In the genomic region with DNA sequence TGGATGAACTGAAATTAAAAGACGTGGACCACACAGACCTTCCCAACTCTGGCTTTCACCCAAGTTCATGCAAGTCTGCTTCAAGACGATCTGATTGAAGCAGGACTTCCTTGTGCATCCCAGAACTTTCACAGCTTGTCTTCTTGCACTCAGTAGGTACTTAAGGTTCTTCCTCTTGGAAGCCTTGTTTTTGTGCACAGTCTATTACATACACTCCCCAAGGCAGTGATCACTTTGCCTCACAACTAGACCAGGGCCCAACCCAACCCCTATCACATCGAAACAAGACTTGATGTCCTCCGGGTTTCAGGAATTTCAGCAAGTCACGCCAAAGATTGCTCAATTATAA, we compare ENCODE assay signal across 9 mouse cellular contexts. TPM values are rescaled to one million over a fixed set of nuclear protein-coding genes. Genes with fewer than 3 reads are reported as not detected.
DNase-seq lines count a peak whose midpoint lies in the region; ATAC-seq and TF ChIP-seq lines count a peak whose summit lies in the region.
"Had no signal": no experiment of that assay in that cellular context is flagged by ENCODE, and none has a peak within 500 bp of the region (broad histone marks: within the 10 kb centered on the region; RNA-seq: fewer than 3 reads in every experiment).

No protein-coding gene starts in this region.

- H3K36me3 ChIP-seq in heart, embryonic 12.5 days = peaks cover 16% of the 10 kb centered on the region
- H3K36me3 ChIP-seq in ES-Bruce4 (ENCODE audit: control insufficient read depth, insufficient read depth, low read length, poor library complexity, severe bottlenecking) (peaks cover 10% of the 10 kb centered on the region), macrophage (ENCODE audit: inconsistent target) (peaks cover 7% of the 10 kb centered on the region; the same call in 1 of the 2 replicates)
- H3K36me3 ChIP-seq in forebrain, embryonic 16.5 days (ENCODE audit: control insufficient read depth, insufficient read depth) = no peaks in the 10 kb centered on the region

- H3K27ac ChIP-seq in heart, embryonic 12.5 days (ENCODE audit: poor library complexity, severe bottlenecking) = peak overlapping the region; percentile 29; the same call in 1 of the 2 replicates
- H3K27ac ChIP-seq in ES-Bruce4 (ENCODE audit: insufficient read depth, low read length) = peak overlapping the region; percentile 39; the same call in 1 of the 2 replicates
- peak overlapping the region; percentile 57 for H3K27ac ChIP-seq in forebrain, embryonic 16.5 days (ENCODE audit: low read length)
- no peak overlapping the region; the same call in 1 of the 2 replicates for H3K27ac ChIP-seq in macrophage

- TF ChIP-seq EP300 in ES-Bruce4 (IDR thresholded peaks at IDR 0.05; ENCODE audit: insufficient read depth, low read depth, low read length) = no peak

- H3K79me2 ChIP-seq in macrophage (ENCODE audit: inconsistent target) = peaks cover 40% of the 10 kb centered on the region

- H3K4me3 ChIP-seq in heart, embryonic 12.5 days = peak overlapping the region; percentile 96
- H3K4me3 ChIP-seq in ES-Bruce4 (ENCODE audit: low read depth, low read length) (peak overlapping the region; percentile 67), macrophage (ENCODE audit: inconsistent target) (peak overlapping the region; percentile 29; the same call in 1 of the 2 replicates)
- H3K4me3 ChIP-seq in forebrain, embryonic 16.5 days (replicated peaks; ENCODE audit: low read length) = peak overlapping the region; percentile 91

- no peak for DNase-seq in heart, adult 8-10 months (ENCODE audit: low spot score)
- no peak for DNase-seq in layer of hippocampus, postnatal 36 days
- no peak for DNase-seq in cerebellum, postnatal 14 days
- no peak for DNase-seq in embryo, embryonic 9.5 days (ENCODE audit: extremely low spot score)

- no peaks in the 10 kb centered on the region for H3K9me3 ChIP-seq in heart, embryonic 12.5 days (replicated peaks)
- no peaks in the 10 kb centered on the region for H3K9me3 ChIP-seq in ES-Bruce4 (replicated peaks; ENCODE audit: control insufficient read depth, insufficient read depth, low read length, poor library complexity, severe bottlenecking)
- no peaks in the 10 kb centered on the region for H3K9me3 ChIP-seq in forebrain, embryonic 16.5 days (ENCODE audit: control insufficient read depth, low read length)

- TF ChIP-seq CTCF in ES-Bruce4 (IDR thresholded peaks at IDR 0.05; ENCODE audit: low read depth, low read length) = no peak

- 45% methylated on average over 5 of the region's 5 CpGs for WGBS in heart, embryonic 12.5 days
- 48% methylated on average over 5 of the region's 5 CpGs for WGBS in forebrain, embryonic 16.5 days
- 45% methylated on average over 5 of the region's 5 CpGs for WGBS in macrophage (ENCODE audit: missing documents)

- peak overlapping the region; percentile 62 for H3K4me2 ChIP-seq in heart, embryonic 12.5 days
- H3K4me2 ChIP-seq in forebrain, embryonic 16.5 days (ENCODE audit: low read length) = peak overlapping the region; percentile 53

- H3K9ac ChIP-seq in heart, embryonic 12.5 days = no peak overlapping the region
- H3K9ac ChIP-seq in ES-Bruce4 (ENCODE audit: low read depth, poor library complexity, severe bottlenecking) = peak overlapping the region; percentile 71
- H3K9ac ChIP-seq in forebrain, embryonic 16.5 days (replicated peaks; ENCODE audit: low read depth, low read length) = no peak overlapping the region

- H3K4me1 ChIP-seq in heart, embryonic 12.5 days (replicated peaks) = peaks cover 22% of the 10 kb centered on the region
- H3K4me1 ChIP-seq in ES-Bruce4 (ENCODE audit: control insufficient read depth, insufficient read depth, low read length) = no peaks in the 10 kb centered on the region
- peaks cover 30% of the 10 kb centered on the region for H3K4me1 ChIP-seq in forebrain, embryonic 16.5 days (replicated peaks; ENCODE audit: control insufficient read depth, insufficient read depth, low read length)

- TF ChIP-seq POLR2A in ES-Bruce4 (IDR thresholded peaks at IDR 0.05; ENCODE audit: insufficient read depth, low read length) = no peak

- no peaks in the 10 kb centered on the region for H3K27me3 ChIP-seq in heart, embryonic 12.5 days (replicated peaks)
- no peaks in the 10 kb centered on the region for H3K27me3 ChIP-seq in ES-Bruce4 (ENCODE audit: control insufficient read depth, insufficient read depth, low read length, poor library complexity, severe bottlenecking)
- no peaks in the 10 kb centered on the region for H3K27me3 ChIP-seq in forebrain, embryonic 16.5 days (replicated peaks; ENCODE audit: control insufficient read depth, insufficient read depth, low read length)

- peak; percentile 3; the same call in 1 of the 2 replicates for ATAC-seq in heart, embryonic 12.5 days (ENCODE audit: insufficient number of reproducible peaks, low FRiP score)
- peak; percentile 14 for ATAC-seq in forebrain, embryonic 16.5 days

RNA-seq across cellular contexts. Expression of gene Zfp869, which starts 6.7 kb away (rescaled TPM):
- 21.2 and 22.0 TPM in 2 replicates for polyA plus RNA-seq in heart, embryonic 12.5 days (2016; fragmentation: Nextera tagmentation; extraction: Ambion mirVana)
- total RNA-seq in heart, adult 8-10 months (2022) = 10 to 100 TPM; 13.5 to 19.5 (median 14.7) TPM
- polyA plus RNA-seq in ES-Bruce4 (2011; ENCODE audit: insufficient read depth, insufficient read length, low read depth, missing spikeins) (29.1 and 33.7 TPM in 2 replicates), macrophage (2018) (13.1 to 18.8 TPM (median 17.6 TPM) in 3 replicates)
- polyA plus RNA-seq in forebrain, embryonic 16.5 days (2015; fragmentation: Nextera tagmentation; extraction: Ambion mirVana) = 33.5 and 41.5 TPM in 2 replicates
- 10 to 100 TPM; 28.2 to 76.3 (median 46.2) TPM for total RNA-seq in macrophage (2018; cell fraction: chromatin; rRNA removed)
- 10 to 100 TPM; 11.8 to 22.3 (median 17.3) TPM for total RNA-seq in macrophage (2018; cell fraction: cytosol; rRNA removed)
- 10 to 100 TPM; 24.0 to 51.7 (median 38.2) TPM for total RNA-seq in macrophage (2018; cell fraction: nucleus; rRNA removed)
- total RNA-seq in layer of hippocampus, postnatal 36 days (2021) = 10 to 100 TPM; 19.8 to 22.3 TPM

RNA-seq across cellular contexts. Expression of gene Zfp963, which starts 32.6 kb away (rescaled TPM):
- polyA plus RNA-seq in heart, embryonic 12.5 days (2016; fragmentation: Nextera tagmentation; extraction: Ambion mirVana) = 2.9 and 3.3 TPM in 2 replicates
- total RNA-seq in heart, adult 8-10 months (2022) = 1 to 10 TPM; 2.1 to 2.9 (median 2.6) TPM
- polyA plus RNA-seq in ES-Bruce4 (2011; ENCODE audit: insufficient read depth, insufficient read length, low read depth, missing spikeins) (6.5 and 7.0 TPM in 2 replicates), macrophage (2018) (3.1 to 6.2 TPM (median 3.8 TPM) in 3 replicates)
- polyA plus RNA-seq in forebrain, embryonic 16.5 days (2015; fragmentation: Nextera tagmentation; extraction: Ambion mirVana) = 9.6 and 10.0 TPM in 2 replicates
- 10 to 100 TPM in 14 of 26 experiments, 1 to 10 TPM in 12; 1.3 to 14.3 (median 10.2) TPM for total RNA-seq in macrophage (2018; cell fraction: chromatin; rRNA removed)
- 1 to 10 TPM in 24 of 26 experiments, under 1 TPM in 2; 0.80 to 4.2 (median 2.5) TPM for total RNA-seq in macrophage (2018; cell fraction: cytosol; rRNA removed)
- total RNA-seq in macrophage (2018; cell fraction: nucleus; rRNA removed) = 10 to 100 TPM in 7 of 26 experiments, 1 to 10 TPM in 19; 1.1 to 13.4 (median 8.3) TPM
- 1 to 10 TPM; 5.2 to 5.7 TPM for total RNA-seq in layer of hippocampus, postnatal 36 days (2021)

RNA-seq across cellular contexts. Expression of gene Gm20422, which starts 57.5 kb away (rescaled TPM):
- polyA plus RNA-seq in heart, embryonic 12.5 days (2016; fragmentation: Nextera tagmentation; extraction: Ambion mirVana) = 0.33 TPM in 1 of 2 replicates, not detected in the other
- 1 to 10 TPM in 2 of 4 experiments, under 1 TPM in 1, not detected in 1; 0.57 to 1.9 (median 1.1) TPM for total RNA-seq in heart, adult 8-10 months (2022)
- polyA plus RNA-seq in ES-Bruce4 (2011; ENCODE audit: insufficient read depth, insufficient read length, low read depth, missing spikeins) = not detected in 2 replicates
- polyA plus RNA-seq in forebrain, embryonic 16.5 days (2015; fragmentation: Nextera tagmentation; extraction: Ambion mirVana) = 0.35 and 0.97 TPM in 2 replicates
- 1 to 10 TPM in 4 of 26 experiments, not detected in 22; 2.1 to 2.8 (median 2.3) TPM for total RNA-seq in macrophage (2018; cell fraction: chromatin; rRNA removed)
- total RNA-seq in macrophage (2018; cell fraction: cytosol; rRNA removed) = under 1 TPM in 16 of 26 experiments, not detected in 10; 0.17 to 0.66 (median 0.35) TPM
- total RNA-seq in macrophage (2018; cell fraction: nucleus; rRNA removed) = 1 to 10 TPM in 4 of 26 experiments, under 1 TPM in 2, not detected in 20; 0.83 to 4.9 (median 1.3) TPM
- polyA plus RNA-seq in macrophage (2018) = 0.75 TPM in 1 of 3 replicates, not detected in the others
- 1 to 10 TPM in 1 of 2 experiments, not detected in 1; 1.3 TPM for total RNA-seq in layer of hippocampus, postnatal 36 days (2021)
- total RNA-seq: common myeloid progenitor, adult 5-6 weeks had no signal

Comparison
In these comparisons a context has a peak if more than half of its experiments do, and no peak if none do; other contexts are left out.
1. H3K4me3 ChIP-seq: peak in every context shown above with its lines; median percentile 96 in heart, embryonic 12.5 days; 91 in forebrain, embryonic 16.5 days; 67 in ES-Bruce4; 29 in macrophage.